Mouse (Mus musculus) hindbrain, postnatal 0 days (tissue): ENCODE results near the gene Tsga10ip. TPM values are rescaled to one million over a fixed set of nuclear protein-coding genes. Genes with fewer than 3 reads are reported as not detected.
A peak's percentile ranks its signal among the peaks of the same experiment; 100 is the strongest.

ENCODE experiments used
- ATAC-seq: fragments of 200-750 bp; cut with Nextera tagmentation; 2 replicates; pipeline ENCODE4 v1.8.0; 2017; ENCODE audit warnings: mild to moderate bottlenecking, moderate TSS enrichment, moderate library complexity
- DNase-seq: peaks from one replicate; pipeline ENCODE4 v3.0.0-alpha.2; 2015; ENCODE audit warnings: low spot score
- H3K27ac ChIP-seq: fragments of 300-500 bp; sonication (generic); 2 replicates; pipeline ENCODE4 v1.5.1; 2014; ENCODE audit warnings: mild to moderate bottlenecking
- H3K27me3 ChIP-seq: fragments of 300-500 bp; sonication (generic); 2 replicates; pipeline ENCODE4 v1.6.1; 2014; ENCODE audit warnings: low read length, mixed read lengths; ENCODE audit not compliant: insufficient read depth
- H3K36me3 ChIP-seq: fragments of 300-500 bp; sonication (generic); 2 replicates; pipeline ENCODE4 v1.6.1; 2014; ENCODE audit warnings: low read length, mixed read lengths; ENCODE audit not compliant: insufficient read depth
- H3K4me1 ChIP-seq: fragments of 300-500 bp; sonication (generic); 2 replicates; pipeline ENCODE4 v1.6.1; 2014; ENCODE audit warnings: antibody characterized with exemption, low read length, mixed read lengths; ENCODE audit not compliant: insufficient read depth
- H3K4me2 ChIP-seq: fragments of 300-500 bp; sonication (generic); 2 replicates; pipeline ENCODE4 v1.6.1; 2014; ENCODE audit warnings: low read depth, mild to moderate bottlenecking, low read length, moderate library complexity, mixed read lengths
- H3K4me3 ChIP-seq: fragments of 300-500 bp; sonication (generic); 2 replicates; pipeline ENCODE4 v1.5.1; 2014; ENCODE audit warnings: low read length
- H3K9ac ChIP-seq: fragments of 300-500 bp; sonication (generic); replicated peaks from 2 replicates; pipeline ENCODE4 v1.6.1; 2014; ENCODE audit warnings: mild to moderate bottlenecking, low read length, moderate library complexity, mixed read lengths
- H3K9me3 ChIP-seq: fragments of 300-500 bp; sonication (generic); 2 replicates; pipeline ENCODE4 v1.6.1; 2016; ENCODE audit warnings: low read length, mixed read lengths
- CTCF ChIP-seq: IDR thresholded peaks from 2 replicates; pipeline ENCODE4 v1.5.1; 2016; ENCODE audit warnings: antibody characterized with exemption, control low read depth, low read depth
- WGBS: fragments of 180-500 bp; shearing (Covaris S2); extraction: QIAGEN DNeasy Blood & Tissue Kit; methylation state at CpG from one replicate; pipeline ENCODE4 v1.1.7; 2014; 5-methylcytosine and 5-hydroxymethylcytosine counted together
- polyA plus RNA-seq: library from polyadenylated mRNA; unstranded; fragments of >200 nt; fragmentation: Nextera tagmentation; extraction: Ambion mirVana; gene quantifications from 2 replicates; pipeline ENCODE4 v1.2.1, GENCODE M21; 2015
- total RNA-seq: library from RNA; depleted of rRNA; stranded (reverse); fragments of >200 nt; gene quantifications from 2 replicates; pipeline ENCODE4 v1.2.3, GENCODE M21; 2014

Gene Tsga10ip
- total and polyA plus RNA-seq, 2 experiments from 2014 or later, result not detected

DNA sequence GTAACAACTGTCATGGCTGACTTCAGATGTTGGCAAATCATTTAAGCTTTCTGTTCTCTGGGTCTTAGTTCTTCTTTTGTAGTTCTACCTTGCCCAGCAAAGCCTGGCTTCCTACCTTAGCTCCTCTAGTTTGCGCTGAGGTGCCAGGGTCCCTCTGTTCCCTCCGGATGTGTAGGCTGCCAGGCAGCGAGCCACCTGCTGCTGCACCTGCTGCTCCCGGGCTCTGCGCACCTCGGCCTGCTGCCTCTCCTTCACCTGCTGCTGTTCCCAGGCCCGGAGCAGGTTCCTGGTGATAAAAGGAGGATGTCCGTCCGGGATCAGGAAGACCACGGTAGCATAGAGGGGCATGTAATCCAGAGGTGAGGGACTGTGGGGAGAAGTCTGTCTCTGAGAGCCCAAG is 8.2 kb downstream of the Tsga10ip start:
- no peaks in the 10 kb centered on the region for H3K9me3 ChIP-seq

GRCm38 (mm10) chr19:5392892-5393291 is 9.4 kb downstream of the Tsga10ip start:
- H3K4me3 ChIP-seq, result no peak overlapping the region
- DNase-seq (peak; percentile 48), ATAC-seq (no peak)
- H3K27ac ChIP-seq, result no peak overlapping the region
- no peaks in the 10 kb centered on the region for H3K36me3 ChIP-seq
- WGBS, result 49% methylated on average over 4 of the region's 4 CpGs
- H3K9ac ChIP-seq, result no peak overlapping the region
- no peaks in the 10 kb centered on the region for H3K27me3 ChIP-seq
- no peak for TF ChIP-seq CTCF
- no peaks in the 10 kb centered on the region for H3K9me3 ChIP-seq
- H3K4me1 ChIP-seq, result peaks cover 5% of the 10 kb centered on the region; the same call in 1 of the 2 replicates
- H3K4me2 ChIP-seq, result no peak overlapping the region

More for the DNA sequence above, 8.2 kb downstream of the Tsga10ip start:
- WGBS, result 54% methylated on average over 10 of the region's 10 CpGs
- H3K9ac ChIP-seq, result no peak overlapping the region
- no peak overlapping the region for H3K27ac ChIP-seq
- no peaks in the 10 kb centered on the region for H3K27me3 ChIP-seq
- H3K4me3 ChIP-seq, result no peak overlapping the region
- ATAC-seq, result no peak
- no peak for DNase-seq
- no peak for TF ChIP-seq CTCF
- no peaks in the 10 kb centered on the region for H3K36me3 ChIP-seq
- H3K4me2 ChIP-seq, result no peak overlapping the region
- H3K4me1 ChIP-seq, result peaks cover 4% of the 10 kb centered on the region; the same call in 1 of the 2 replicates

DNA sequence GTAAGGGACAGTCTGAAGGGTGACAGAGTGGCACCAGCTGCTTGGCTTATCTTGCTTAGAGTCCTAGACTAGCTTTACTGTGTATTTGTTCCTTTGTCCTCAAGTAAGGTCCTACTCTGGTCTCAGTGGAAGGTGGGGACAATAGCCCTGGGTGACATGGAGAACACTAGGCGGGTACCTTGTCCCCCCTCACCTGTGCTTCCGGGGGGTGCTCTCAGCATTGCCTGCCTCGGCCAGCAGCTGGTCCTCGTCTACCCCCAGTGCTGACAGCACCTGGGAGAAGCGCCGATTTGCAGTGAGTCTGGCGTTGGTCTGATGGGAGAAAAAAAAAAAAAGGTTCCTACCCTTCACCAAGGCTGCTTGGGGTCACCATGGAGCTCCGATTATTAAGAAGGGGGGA is 11.9 kb downstream of the Tsga10ip start:
- Histone ChIP-seq H3K4me3 (no peak overlapping the region), H3K9me3 (no peaks in the 10 kb centered on the region), H3K27ac (no peak overlapping the region), H3K27me3 (no peaks in the 10 kb centered on the region), H3K9ac (no peak overlapping the region), H3K36me3 (no peaks in the 10 kb centered on the region), H3K4me1 (peaks cover 17% of the 10 kb centered on the region), H3K4me2 (peak overlapping the region; percentile 83; the same call in 1 of the 2 replicates)
- ATAC-seq, result no peak
- 84% methylated on average over 8 of the region's 8 CpGs for WGBS
- no peak for TF ChIP-seq CTCF
- no peak for DNase-seq

DNA sequence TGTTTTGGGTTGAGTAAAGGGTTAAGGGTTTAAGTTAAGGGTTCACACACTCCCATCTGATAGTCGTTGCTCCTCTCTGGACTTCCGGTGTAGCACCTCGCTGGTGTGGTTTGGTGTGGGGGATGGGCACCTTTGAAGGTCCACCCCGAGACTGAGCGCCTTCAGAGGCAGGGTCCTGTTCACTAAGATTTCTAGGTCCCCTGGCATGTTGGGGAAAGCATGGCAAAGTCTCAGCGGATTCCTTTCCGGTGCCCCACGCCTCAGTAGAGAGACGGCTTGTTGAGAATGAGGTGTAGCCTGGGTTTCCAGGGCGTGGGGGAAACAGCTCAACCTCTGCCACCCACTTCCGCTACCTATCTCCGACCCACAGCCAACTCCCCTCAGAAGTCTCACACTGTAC is 12.7 kb downstream of the Tsga10ip start:
- Histone ChIP-seq H3K27ac (no peak overlapping the region), H3K4me1 (peaks cover 17% of the 10 kb centered on the region), H3K9me3 (no peaks in the 10 kb centered on the region), H3K36me3 (peaks cover 5% of the 10 kb centered on the region; the same call in 1 of the 2 replicates), H3K4me2 (peak overlapping the region; percentile 83), H3K27me3 (no peaks in the 10 kb centered on the region), H3K4me3 (peak overlapping the region; percentile 97), H3K9ac (peak overlapping the region; percentile 97; the same call in 1 of the 2 replicates)
- DNase-seq (no peak), ATAC-seq (no peak)
- 53% methylated on average over 12 of the region's 12 CpGs for WGBS
- no peak for TF ChIP-seq CTCF

DNA sequence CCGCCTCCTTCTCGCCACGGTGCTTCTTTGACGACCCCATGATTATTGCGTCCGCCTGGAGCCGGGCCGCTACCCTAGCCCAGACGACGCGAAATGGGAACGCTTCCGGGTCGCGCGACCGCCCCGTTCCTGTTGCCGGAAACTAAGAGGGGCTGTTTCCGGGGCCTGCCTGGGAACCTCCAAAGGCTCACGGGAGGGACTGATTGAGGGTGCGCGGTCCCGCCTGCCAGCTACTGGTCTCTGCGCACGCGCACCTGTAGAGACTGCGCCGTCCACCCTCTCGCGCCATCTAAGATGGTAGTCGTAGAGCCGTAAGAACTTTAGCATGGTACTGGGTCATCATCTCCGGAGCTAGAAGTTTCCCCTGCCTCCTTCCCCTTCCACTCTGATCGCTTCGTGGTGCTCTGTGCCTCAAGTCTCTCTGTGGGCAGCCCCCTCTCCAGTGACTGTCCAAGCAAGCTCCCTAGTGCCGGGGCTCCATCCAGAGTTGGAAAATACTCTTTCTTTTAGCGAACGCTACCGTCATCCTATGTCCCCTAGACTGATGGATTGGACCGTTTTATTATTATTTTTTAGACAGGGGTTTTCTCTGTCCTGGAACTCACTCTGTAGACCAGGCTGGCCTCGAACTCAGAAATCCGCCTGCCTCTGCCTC is 13.6 kb downstream of the Tsga10ip start, which contains the start of gene Sart1:
Sart1 (minus strand) TSS at position 116 of the 655 bp plus-strand sequence.
- WGBS, result 2% methylated on average over 43 of the region's 43 CpGs
- Histone ChIP-seq H3K27me3 (no peaks in the 10 kb centered on the region), H3K9ac (peak within 1 kb of the TSS; percentile 97), H3K9me3 (no peaks in the 10 kb centered on the region), H3K4me2 (peak within 1 kb of the TSS; percentile 83), H3K4me1 (peaks cover 17% of the 10 kb centered on the region), H3K36me3 (peaks cover 14% of the 10 kb centered on the region), H3K27ac (peak within 1 kb of the TSS; percentile 95), H3K4me3 (peak within 1 kb of the TSS; percentile 97)
- peak; percentile 98 for DNase-seq
- peak; percentile 97 for ATAC-seq
- TF ChIP-seq CTCF, result no peak

GRCm38 (mm10) chr19:5388011-5388441 is 14.3 kb downstream of the Tsga10ip start:
- Histone ChIP-seq H3K27ac (peak overlapping the region; percentile 95), H3K27me3 (no peaks in the 10 kb centered on the region), H3K9me3 (no peaks in the 10 kb centered on the region), H3K9ac (peak overlapping the region; percentile 97), H3K36me3 (peaks cover 21% of the 10 kb centered on the region), H3K4me2 (peak overlapping the region; percentile 83), H3K4me1 (peaks cover 17% of the 10 kb centered on the region), H3K4me3 (peak overlapping the region; percentile 97)
- ATAC-seq, result peak; percentile 57
- WGBS, result under 1% methylated on average over 43 of the region's 43 CpGs
- peak; percentile 23 for DNase-seq
- TF ChIP-seq CTCF, result no peak

DNA sequence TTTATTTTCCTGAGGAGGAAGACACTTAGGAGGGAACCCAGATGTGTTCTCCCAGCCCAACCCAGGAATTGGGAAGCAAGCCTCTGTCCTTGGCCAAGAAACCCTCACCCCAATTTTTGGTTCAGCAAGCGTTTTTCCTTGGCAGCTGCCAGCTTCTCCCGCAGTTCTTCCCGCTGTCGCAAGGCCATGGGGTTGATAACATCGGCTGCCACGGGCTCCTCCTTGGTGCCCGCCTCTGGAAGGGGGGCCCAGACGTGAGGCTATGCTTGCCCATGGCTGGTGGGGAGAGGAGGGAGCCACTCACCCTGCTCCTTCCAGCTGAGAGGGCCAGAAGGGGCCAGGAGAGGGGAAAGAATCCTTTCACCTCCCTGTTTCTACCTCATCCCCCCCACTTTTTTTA is 17.6 kb downstream of the Tsga10ip start:
- no peak overlapping the region for H3K27ac ChIP-seq
- H3K4me1 ChIP-seq, result peaks cover 17% of the 10 kb centered on the region
- ATAC-seq (no peak), DNase-seq (no peak)
- no peak for TF ChIP-seq CTCF
- WGBS, result 91% methylated on average over 8 of the region's 8 CpGs
- no peaks in the 10 kb centered on the region for H3K9me3 ChIP-seq
- H3K36me3 ChIP-seq, result peaks cover 53% of the 10 kb centered on the region
- no peaks in the 10 kb centered on the region for H3K27me3 ChIP-seq
- H3K9ac ChIP-seq, result no peak overlapping the region
- no peak overlapping the region for H3K4me3 ChIP-seq
- no peak overlapping the region for H3K4me2 ChIP-seq
